7 mouse cellular contexts compared by ENCODE assay signal in genomic region chr13:20183512-20184238, GRCm38 (mm10).
DNase-seq lines count a peak whose midpoint lies in the region; ATAC-seq lines count a peak whose summit lies in the region.

No protein-coding gene starts in this region.

- no peaks in the 10 kb centered on the region for H3K9me3 ChIP-seq in heart, embryonic 15.5 days (replicated peaks)
- H3K9me3 ChIP-seq in limb, embryonic 10.5 days (replicated peaks) = no peaks in the 10 kb centered on the region

- 19% methylated on average over 9 of the region's 9 CpGs for WGBS in heart, embryonic 15.5 days
- WGBS in limb, embryonic 10.5 days = 17% methylated on average over 9 of the region's 9 CpGs

- peak; percentile 49 for DNase-seq in urinary bladder, postnatal 14 days (ENCODE audit: low spot score)
- DNase-seq in urinary bladder, postnatal 25 days (ENCODE audit: low spot score) = no peak
- peak; percentile 21 for DNase-seq in cerebellum, adult 9-11 months
- no peak for DNase-seq in limb, embryonic 10.5 days (ENCODE audit: low spot score)
- peak; percentile 18 for DNase-seq in mesoderm, embryonic 11.5 days (ENCODE audit: low read depth, low spot score)
- DNase-seq in thymus, adult 18-20 months = peak; percentile 43 to 67

- peaks cover 29% of the 10 kb centered on the region for H3K4me1 ChIP-seq in heart, embryonic 15.5 days (replicated peaks)
- H3K4me1 ChIP-seq in limb, embryonic 10.5 days = peaks cover 35% of the 10 kb centered on the region

- no peak overlapping the region for H3K4me3 ChIP-seq in heart, embryonic 15.5 days
- no peak overlapping the region for H3K4me3 ChIP-seq in limb, embryonic 10.5 days

- H3K9ac ChIP-seq in heart, embryonic 15.5 days = no peak overlapping the region

- ATAC-seq in heart, embryonic 15.5 days (replicated peaks; ENCODE audit: insufficient number of reproducible peaks, insufficient read depth, low FRiP score, low read depth) = no peak

- no peak overlapping the region for H3K4me2 ChIP-seq in heart, embryonic 15.5 days

- H3K36me3 ChIP-seq in heart, embryonic 15.5 days = no peaks in the 10 kb centered on the region
- H3K36me3 ChIP-seq in limb, embryonic 10.5 days = no peaks in the 10 kb centered on the region

- H3K27ac ChIP-seq in heart, embryonic 15.5 days = peak overlapping the region; percentile 56
- peak overlapping the region; percentile 32; the same call in 1 of the 2 replicates for H3K27ac ChIP-seq in limb, embryonic 10.5 days

- no peaks in the 10 kb centered on the region for H3K27me3 ChIP-seq in heart, embryonic 15.5 days
- H3K27me3 ChIP-seq in limb, embryonic 10.5 days (ENCODE audit: low read depth, poor library complexity, severe bottlenecking) = no peaks in the 10 kb centered on the region

Comparison
In these comparisons a context has a peak if more than half of its experiments do, and no peak if none do; other contexts are left out.
1. DNase-seq: peak in urinary bladder, postnatal 14 days (single experiment), cerebellum, adult 9-11 months (single experiment), mesoderm, embryonic 11.5 days (single experiment) and thymus, adult 18-20 months (2 of 2); none in urinary bladder, postnatal 25 days (single experiment) and limb, embryonic 10.5 days (single experiment).